Mouse (Mus musculus) liver, adult 2 months (tissue): ENCODE results near the gene Ssna1. TPM values are rescaled to one million over a fixed set of nuclear protein-coding genes. Genes with fewer than 3 reads are reported as not detected.

Experiments used
- DNase-seq: peaks from one replicate; pipeline ENCODE4 v3.0.0-alpha.2; 2011; ENCODE audit warnings: low read depth, low spot score; ENCODE audit errors: extremely low read depth
- H3K27ac ChIP-seq: fragments of 200-500 bp; replicated peaks from 2 replicates; pipeline ENCODE4 v1.5.1; 2012; ENCODE audit warnings: low read depth, mild to moderate bottlenecking, control low read depth, inconsistent platforms, low read length; ENCODE audit not compliant: insufficient read depth
- H3K27me3 ChIP-seq: fragments of 200-500 bp; 2 replicates; pipeline ENCODE4 v1.6.1; 2012; ENCODE audit warnings: mild to moderate bottlenecking, moderate library complexity, low read length, inconsistent platforms; ENCODE audit not compliant: control insufficient read depth, insufficient read depth
- H3K36me3 ChIP-seq: fragments of 200-500 bp; 2 replicates; pipeline ENCODE4 v1.6.1; 2012; ENCODE audit warnings: low read length, inconsistent platforms; ENCODE audit not compliant: control insufficient read depth, insufficient read depth
- H3K4me1 ChIP-seq: fragments of 200-500 bp; 2 replicates; pipeline ENCODE4 v1.6.1; 2011; ENCODE audit warnings: low read length; ENCODE audit not compliant: control insufficient read depth, insufficient read depth
- H3K4me3 ChIP-seq: fragments of 200-500 bp; 2 replicates; pipeline ENCODE4 v1.5.1; 2011; ENCODE audit warnings: low read depth, mild to moderate bottlenecking, control low read depth, low read length, moderate library complexity; ENCODE audit not compliant: insufficient read depth
- H3K79me2 ChIP-seq: fragments of 200-500 bp; 2 replicates; pipeline ENCODE4 v1.6.1; 2012; ENCODE audit warnings: inconsistent platforms, mild to moderate bottlenecking, low read length, moderate library complexity; ENCODE audit not compliant: control insufficient read depth, insufficient read depth
- H3K9ac ChIP-seq: fragments of 200-500 bp; 2 replicates; pipeline ENCODE4 v1.6.1; 2012; ENCODE audit warnings: low read depth, mild to moderate bottlenecking, control low read depth, inconsistent platforms, low read length
- CTCF ChIP-seq: fragments of 200-500 bp; IDR thresholded peaks from 2 replicates; pipeline ENCODE4 v1.5.1; 2011; ENCODE audit warnings: low read depth, low read length, control low read depth
- POLR2A ChIP-seq: fragments of 200-500 bp; IDR thresholded peaks from 2 replicates; pipeline ENCODE4 v1.6.1; 2011; ENCODE audit warnings: low read length, control low read depth; ENCODE audit not compliant: insufficient read depth; ENCODE audit errors: extremely low read depth
- WGBS: fragments of 180-500 bp; shearing (Covaris S2); methylation state at CpG from one replicate; pipeline ENCODE4 v1.1.7; 2018; 5-methylcytosine and 5-hydroxymethylcytosine counted together
- polyA plus RNA-seq: library from polyadenylated mRNA; depleted of rRNA; stranded (reverse); fragments of >200 nt; gene quantifications from 2 replicates; pipeline ENCODE4 v1.2.3, GENCODE M21; 2012
- total RNA-seq: library from RNA; depleted of rRNA; stranded (reverse); fragments of >200 nt; gene quantifications from 2 replicates; pipeline ENCODE4 v1.2.3, GENCODE M21; 2014

The Ssna1 gene
- total and polyA plus RNA-seq, 2 experiments: 17.6 to 25.5 TPM

DNA sequence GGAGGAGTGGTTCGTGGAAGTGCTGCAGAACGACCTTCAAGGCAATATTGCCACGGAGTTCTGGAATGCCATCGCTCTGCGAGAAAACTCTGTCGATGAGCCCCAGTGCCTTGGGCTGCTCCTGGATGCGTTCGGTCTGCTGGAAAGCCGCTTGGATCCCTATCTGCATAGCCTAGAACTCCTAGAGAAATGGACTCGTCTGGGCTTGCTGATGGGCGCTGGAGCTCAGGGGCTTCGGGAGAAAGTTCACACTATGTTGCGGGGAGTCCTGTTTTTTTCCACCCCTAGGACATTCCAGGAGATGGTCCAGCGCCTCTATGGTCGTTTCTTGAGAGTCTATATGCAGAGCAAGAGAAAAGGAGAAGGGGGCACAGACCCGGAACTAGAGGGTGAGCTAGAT is 772 bp upstream of the Ssna1 start:
- peaks cover 12% of the 10 kb centered on the region for H3K4me1 ChIP-seq
- H3K36me3 ChIP-seq: peaks cover 14% of the 10 kb centered on the region; the same call in 1 of the 2 replicates
- H3K9ac ChIP-seq: peak overlapping the region; percentile 75
- 35% methylated on average over 16 of the region's 16 CpGs for WGBS
- peaks cover 7% of the 10 kb centered on the region; the same call in 1 of the 2 replicates for H3K79me2 ChIP-seq
- TF ChIP-seq CTCF: no peak
- no peak for TF ChIP-seq POLR2A
- no peaks in the 10 kb centered on the region for H3K27me3 ChIP-seq
- no peak overlapping the region for H3K27ac ChIP-seq
- DNase-seq: no peak
- peak overlapping the region; percentile 83 for H3K4me3 ChIP-seq

DNA sequence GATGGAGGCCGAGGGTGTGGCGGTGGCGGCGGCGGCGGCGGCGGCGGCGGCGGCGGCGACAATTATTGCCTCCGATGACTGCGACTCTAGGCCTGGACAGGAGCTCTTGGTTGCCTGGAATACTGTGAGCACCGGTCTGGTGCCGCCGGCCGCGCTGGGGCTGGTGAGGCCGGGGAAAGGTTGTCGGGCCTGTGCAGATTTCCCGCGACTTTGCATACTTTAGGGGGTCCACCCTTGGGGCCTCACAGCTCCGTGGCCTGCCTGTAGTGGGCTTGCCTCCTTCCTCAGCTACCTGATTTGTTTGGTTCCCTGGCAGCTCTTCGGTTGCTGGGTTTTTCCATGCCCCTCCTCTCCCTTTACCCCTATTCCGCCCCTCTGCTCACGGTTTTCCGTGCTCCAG is 277 bp upstream of the Ssna1 start:
- Histone ChIP-seq H3K4me3 (peak overlapping the region; percentile 83), H3K36me3 (peaks cover 14% of the 10 kb centered on the region; the same call in 1 of the 2 replicates), H3K4me1 (peaks cover 12% of the 10 kb centered on the region), H3K27me3 (no peaks in the 10 kb centered on the region), H3K27ac (no peak overlapping the region), H3K79me2 (peaks cover 7% of the 10 kb centered on the region; the same call in 1 of the 2 replicates), H3K9ac (peak overlapping the region; percentile 75)
- TF ChIP-seq CTCF (no peak), POLR2A (no peak)
- no peak for DNase-seq
- under 1% methylated on average over 25 of the region's 29 CpGs for WGBS

DNA sequence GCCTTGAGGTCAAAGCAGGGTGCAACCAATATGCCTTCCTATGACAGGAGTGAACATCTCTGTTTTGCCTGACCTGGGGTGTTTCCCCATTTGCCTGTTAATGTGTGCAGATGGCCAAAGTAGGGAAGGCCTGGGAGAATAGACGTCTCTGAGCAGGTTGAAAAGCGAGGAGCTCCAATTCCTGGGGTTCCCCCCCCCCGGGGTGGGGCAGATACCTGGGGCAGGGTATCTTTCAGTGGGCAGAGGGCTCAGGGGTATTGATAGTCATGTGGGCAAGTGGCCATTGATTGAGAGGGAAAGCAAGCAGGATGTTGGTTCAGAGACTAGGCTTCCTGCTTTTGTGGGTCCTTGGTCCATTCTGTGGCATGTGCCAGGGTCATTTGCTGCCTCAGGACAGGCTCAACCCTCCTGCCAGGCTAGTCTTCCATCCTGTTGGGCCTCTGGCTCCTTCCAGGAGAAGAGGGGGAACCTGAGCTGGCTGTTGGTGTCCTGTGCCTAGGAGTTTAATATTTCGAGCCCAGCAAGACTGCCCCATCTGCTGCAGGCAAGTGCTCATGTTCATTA is 4.4 kb downstream of the Ssna1 start:
- no peak overlapping the region for H3K9ac ChIP-seq
- peaks cover 14% of the 10 kb centered on the region; the same call in 1 of the 2 replicates for H3K79me2 ChIP-seq
- TF ChIP-seq CTCF (no peak), POLR2A (no peak)
- 83% methylated on average over 4 of the region's 4 CpGs for WGBS
- no peak overlapping the region for H3K27ac ChIP-seq
- peaks cover 25% of the 10 kb centered on the region for H3K4me1 ChIP-seq
- DNase-seq: no peak
- H3K36me3 ChIP-seq: no peaks in the 10 kb centered on the region
- H3K27me3 ChIP-seq: no peaks in the 10 kb centered on the region
- H3K4me3 ChIP-seq: no peak overlapping the region

DNA sequence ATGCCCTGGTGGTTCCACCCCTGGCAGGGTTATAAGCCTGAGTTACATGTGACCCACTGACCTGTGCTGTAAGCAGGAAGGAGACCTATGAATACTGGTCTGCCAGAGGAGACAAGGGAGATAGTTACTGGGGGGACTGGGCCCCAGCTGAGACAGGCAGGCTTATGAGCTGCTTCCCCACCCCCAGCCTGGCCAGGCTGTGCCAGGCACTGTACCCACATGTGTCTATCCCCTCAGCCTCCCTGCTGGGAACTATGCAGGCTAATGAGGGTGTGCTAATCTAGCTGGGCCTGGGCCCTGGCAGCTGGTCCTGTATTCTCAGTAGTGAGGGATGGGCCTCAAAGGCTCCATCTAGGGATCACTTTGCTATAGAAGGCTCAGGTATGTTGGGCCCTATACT is 5.0 kb downstream of the Ssna1 start:
- Histone ChIP-seq H3K27ac (no peak overlapping the region), H3K4me3 (no peak overlapping the region), H3K79me2 (peaks cover 9% of the 10 kb centered on the region; the same call in 1 of the 2 replicates), H3K4me1 (peaks cover 23% of the 10 kb centered on the region), H3K36me3 (no peaks in the 10 kb centered on the region), H3K27me3 (no peaks in the 10 kb centered on the region), H3K9ac (no peak overlapping the region)
- TF ChIP-seq CTCF (no peak), POLR2A (no peak)
- no peak for DNase-seq

DNA sequence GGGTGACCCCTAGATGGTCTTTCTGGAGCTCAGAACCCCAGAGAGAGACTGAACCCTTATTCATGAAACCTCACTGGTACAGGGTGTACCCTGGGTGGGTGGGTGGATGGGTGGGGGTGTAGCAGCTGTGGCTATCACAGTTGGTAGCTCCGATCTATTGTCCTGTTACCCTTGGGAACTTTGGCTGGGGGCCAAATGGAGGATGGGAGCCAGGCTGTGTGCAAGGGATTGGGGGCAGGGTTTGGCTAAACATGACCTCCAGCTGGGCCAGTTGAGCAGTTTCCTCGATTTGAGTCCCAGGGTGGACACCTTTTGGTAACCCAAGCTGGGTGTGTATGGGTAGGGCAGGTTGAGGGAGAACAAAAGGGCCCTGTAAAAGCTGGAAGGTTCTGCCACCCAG is 5.5 kb downstream of the Ssna1 start:
- WGBS: 5% methylated on average over 2 of the region's 2 CpGs

More for the DNA sequence above, 5.5 kb downstream of the Ssna1 start:
- Histone ChIP-seq H3K79me2 (peaks cover 9% of the 10 kb centered on the region; the same call in 1 of the 2 replicates), H3K27me3 (no peaks in the 10 kb centered on the region), H3K4me1 (peaks cover 23% of the 10 kb centered on the region), H3K27ac (no peak overlapping the region), H3K9ac (no peak overlapping the region), H3K4me3 (no peak overlapping the region), H3K36me3 (no peaks in the 10 kb centered on the region)
- TF ChIP-seq CTCF: no peak
- no peak for TF ChIP-seq POLR2A
- DNase-seq: peak; percentile 36
